Mouse (Mus musculus) kidney, adult 2 months (tissue): ENCODE results near the gene Slc17a8. TPM values are rescaled to one million over a fixed set of nuclear protein-coding genes. Genes with fewer than 3 reads are reported as not detected.

Source experiments
- DNase-seq: peaks from one replicate; pipeline ENCODE4 v3.0.0; 2021
- H3K27ac ChIP-seq: fragments of 200-500 bp; 2 replicates; pipeline ENCODE4 v1.5.1; 2012; ENCODE audit warnings: low read depth, low read length, control low read depth, inconsistent platforms; ENCODE audit not compliant: insufficient read depth
- H3K27me3 ChIP-seq: fragments of 200-500 bp; replicated peaks from 2 replicates; pipeline ENCODE4 v1.6.1; 2012; ENCODE audit warnings: mild to moderate bottlenecking, moderate library complexity, low read length, inconsistent platforms; ENCODE audit not compliant: control insufficient read depth, insufficient read depth
- H3K36me3 ChIP-seq: fragments of 200-500 bp; 2 replicates; pipeline ENCODE4 v1.6.1; 2012; ENCODE audit warnings: mild to moderate bottlenecking, moderate library complexity, low read length, inconsistent platforms; ENCODE audit not compliant: control insufficient read depth, insufficient read depth
- H3K4me1 ChIP-seq: fragments of 200-500 bp; 2 replicates; pipeline ENCODE4 v1.6.1; 2011; ENCODE audit warnings: low read length; ENCODE audit not compliant: control insufficient read depth, insufficient read depth
- H3K4me3 ChIP-seq: fragments of 200-500 bp; 2 replicates; pipeline ENCODE4 v1.5.1; 2011; ENCODE audit warnings: mild to moderate bottlenecking, low read depth, low read length, control low read depth; ENCODE audit not compliant: insufficient read depth
- CTCF ChIP-seq: fragments of 200-500 bp; conservative IDR thresholded peaks from 2 replicates; pipeline ENCODE4 v1.5.1; 2011; ENCODE audit warnings: low read depth, mild to moderate bottlenecking, control low read depth, low read length, moderate library complexity, mixed read lengths; ENCODE audit not compliant: insufficient read depth, insufficient read length
- POLR2A ChIP-seq: fragments of 200-500 bp; IDR thresholded peaks from one replicate; pipeline ENCODE4 v1.6.1; 2011; ENCODE audit warnings: low read depth, low read length, control low read depth
- WGBS: fragments of 180-500 bp; shearing (Covaris S2); methylation state at CpG from one replicate; pipeline ENCODE4 v1.1.7; 2018; 5-methylcytosine and 5-hydroxymethylcytosine counted together
- polyA plus RNA-seq: library from polyadenylated mRNA; depleted of rRNA; stranded (reverse); fragments of >200 nt; gene quantifications from 2 replicates; pipeline ENCODE4 v1.2.3, GENCODE M21; 2012

Gene Slc17a8
- polyA plus RNA-seq, 1 experiment = 0.08 TPM

GRCm38 (mm10) chr10:89548028-89548427 lies 73.0 kb downstream of the Slc17a8 start:
- Histone ChIP-seq H3K27me3 (no peaks in the 10 kb centered on the region), H3K27ac (no peak overlapping the region), H3K4me3 (no peak overlapping the region), H3K36me3 (no peaks in the 10 kb centered on the region), H3K4me1 (no peaks in the 10 kb centered on the region)
- no peak for DNase-seq
- TF ChIP-seq POLR2A = no peak
- TF ChIP-seq CTCF = no peak
- WGBS = 33% methylated on average over 6 of the region's 6 CpGs

- H3K4me1 ChIP-seq = no peaks in the 10 kb centered on the region
- H3K4me3 ChIP-seq = no peak overlapping the region
- TF ChIP-seq POLR2A (no peak), CTCF (no peak)
- WGBS = 40% methylated on average over 2 of the region's 2 CpGs
- no peaks in the 10 kb centered on the region for H3K36me3 ChIP-seq
- DNase-seq = peak; percentile 6
- no peak overlapping the region for H3K27ac ChIP-seq
- no peaks in the 10 kb centered on the region for H3K27me3 ChIP-seq
These were observed 74.1 kb downstream of the Slc17a8 start for GRCm38 (mm10) chr10:89546989-89547388.

GRCm38 (mm10) chr10:89543867-89544266 lies 77.2 kb downstream of the Slc17a8 start:
- Histone ChIP-seq H3K27me3 (no peaks in the 10 kb centered on the region), H3K4me3 (no peak overlapping the region), H3K27ac (no peak overlapping the region), H3K36me3 (no peaks in the 10 kb centered on the region), H3K4me1 (no peaks in the 10 kb centered on the region)
- 82% methylated on average over 6 of the region's 6 CpGs for WGBS
- no peak for TF ChIP-seq CTCF
- TF ChIP-seq POLR2A = no peak
- no peak for DNase-seq

- peak; percentile 57 for DNase-seq
- WGBS = 51% methylated on average over 3 of the region's 3 CpGs
These were observed 78.7 kb downstream of the Slc17a8 start for GRCm38 (mm10) chr10:89542321-89542720.

GRCm38 (mm10) chr10:89532929-89533727 lies 87.9 kb downstream of the Slc17a8 start, which contains the start of gene Nr1h4:
TSS of gene Nr1h4 (minus strand) at chr10:89533585.
- Histone ChIP-seq H3K4me1 (no peaks in the 10 kb centered on the region; the same call in 1 of the 2 replicates), H3K27me3 (no peaks in the 10 kb centered on the region), H3K36me3 (no peaks in the 10 kb centered on the region), H3K4me3 (peak within 1 kb of the TSS; percentile 34), H3K27ac (peak within 1 kb of the TSS; percentile 64)
- TF ChIP-seq POLR2A = no peak
- no peak for TF ChIP-seq CTCF
- peak; percentile 92 for DNase-seq
- 36% methylated on average over 17 of the region's 17 CpGs for WGBS

More at GRCm38 (mm10) chr10:89542321-89542720, 78.7 kb downstream of the Slc17a8 start:
- Histone ChIP-seq H3K4me3 (no peak overlapping the region), H3K4me1 (no peaks in the 10 kb centered on the region), H3K27ac (0 out of 2 replicates have a peak overlapping the region, but pooled peaks have one; percentile 1), H3K27me3 (no peaks in the 10 kb centered on the region), H3K36me3 (no peaks in the 10 kb centered on the region)
- TF ChIP-seq CTCF (no peak), POLR2A (no peak)

- Histone ChIP-seq H3K36me3 (no peaks in the 10 kb centered on the region), H3K4me3 (no peak overlapping the region), H3K4me1 (no peaks in the 10 kb centered on the region; the same call in 1 of the 2 replicates), H3K27ac (no peak overlapping the region; the same call in 1 of the 2 replicates), H3K27me3 (no peaks in the 10 kb centered on the region)
- no peak for DNase-seq
- 74% methylated on average over 5 of the region's 5 CpGs for WGBS
- TF ChIP-seq POLR2A = no peak
- TF ChIP-seq CTCF = no peak
These were observed 88.6 kb downstream of the Slc17a8 start for GRCm38 (mm10) chr10:89532451-89532850.

GRCm38 (mm10) chr10:89531976-89532375 lies 89.1 kb downstream of the Slc17a8 start:
- DNase-seq = peak; percentile 46
- WGBS = 58% methylated on average over 2 of the region's 2 CpGs
- TF ChIP-seq CTCF = no peak
- no peak for TF ChIP-seq POLR2A
- H3K4me3 ChIP-seq = no peak overlapping the region
- no peaks in the 10 kb centered on the region for H3K36me3 ChIP-seq
- H3K27ac ChIP-seq = peak overlapping the region; percentile 35
- H3K27me3 ChIP-seq = no peaks in the 10 kb centered on the region
- H3K4me1 ChIP-seq = no peaks in the 10 kb centered on the region; the same call in 1 of the 2 replicates
